Mouse (Mus musculus) intestine, postnatal 0 days (tissue): Measurements from ENCODE around the gene Cuta. TPM values are rescaled to one million over a fixed set of nuclear protein-coding genes. Genes with fewer than 3 reads are reported as not detected.

Source experiments
- ATAC-seq: fragments of 200-750 bp; cut with Nextera tagmentation; 2 replicates; pipeline ENCODE4 v1.8.0; 2017; ENCODE audit warnings: mild to moderate bottlenecking, moderate TSS enrichment, moderate library complexity
- H3K27ac ChIP-seq: fragments of 300-500 bp; sonication (generic); 2 replicates; pipeline ENCODE4 v1.5.1; 2014; ENCODE audit warnings: mild to moderate bottlenecking, low read depth, low read length, moderate library complexity
- H3K27me3 ChIP-seq: fragments of 300-500 bp; sonication (generic); replicated peaks from 2 replicates; pipeline ENCODE4 v1.6.1; 2014; ENCODE audit warnings: low read length, mixed read lengths; ENCODE audit not compliant: control insufficient read depth, insufficient read depth
- H3K36me3 ChIP-seq: fragments of 300-500 bp; sonication (generic); 2 replicates; pipeline ENCODE4 v1.6.1; 2014; ENCODE audit warnings: mild to moderate bottlenecking, moderate library complexity; ENCODE audit not compliant: control insufficient read depth, insufficient read depth
- H3K4me1 ChIP-seq: fragments of 300-500 bp; sonication (generic); replicated peaks from 2 replicates; pipeline ENCODE4 v1.6.1; 2014; ENCODE audit warnings: antibody characterized with exemption, low read length, mixed read lengths; ENCODE audit not compliant: control insufficient read depth, insufficient read depth
- H3K4me2 ChIP-seq: fragments of 300-500 bp; sonication (generic); replicated peaks from 2 replicates; pipeline ENCODE4 v1.6.1; 2014; ENCODE audit warnings: low read depth, mild to moderate bottlenecking, moderate library complexity
- H3K4me3 ChIP-seq: fragments of 300-500 bp; sonication (generic); 2 replicates; pipeline ENCODE4 v1.5.1; 2014; ENCODE audit warnings: low read depth, low read length
- H3K9ac ChIP-seq: fragments of 300-500 bp; sonication (generic); 2 replicates; pipeline ENCODE4 v1.6.1; 2014; ENCODE audit warnings: mild to moderate bottlenecking, low read depth, low read length
- H3K9me3 ChIP-seq: fragments of 300-500 bp; sonication (generic); 2 replicates; pipeline ENCODE4 v1.6.1; 2016; ENCODE audit warnings: mixed run types; ENCODE audit not compliant: control insufficient read depth
- CTCF ChIP-seq: sonication (generic); IDR thresholded peaks from 2 replicates; pipeline ENCODE4 v1.5.1; 2016; ENCODE audit warnings: low read depth, mild to moderate bottlenecking, control low read depth, antibody characterized with exemption, moderate library complexity
- WGBS: fragments of 180-500 bp; shearing (Covaris S2); extraction: QIAGEN DNeasy Blood & Tissue Kit; methylation state at CpG from one replicate; pipeline ENCODE4 v1.1.7; 2014; 5-methylcytosine and 5-hydroxymethylcytosine counted together
- polyA plus RNA-seq: library from polyadenylated mRNA; unstranded; fragments of >200 nt; fragmentation: Nextera tagmentation; extraction: Ambion mirVana; gene quantifications from 2 replicates; pipeline ENCODE4 v1.2.1, GENCODE M21; 2015

Cuta gene
- polyA plus RNA-seq, 1 experiment from 2014 or later = 287 TPM

DNA sequence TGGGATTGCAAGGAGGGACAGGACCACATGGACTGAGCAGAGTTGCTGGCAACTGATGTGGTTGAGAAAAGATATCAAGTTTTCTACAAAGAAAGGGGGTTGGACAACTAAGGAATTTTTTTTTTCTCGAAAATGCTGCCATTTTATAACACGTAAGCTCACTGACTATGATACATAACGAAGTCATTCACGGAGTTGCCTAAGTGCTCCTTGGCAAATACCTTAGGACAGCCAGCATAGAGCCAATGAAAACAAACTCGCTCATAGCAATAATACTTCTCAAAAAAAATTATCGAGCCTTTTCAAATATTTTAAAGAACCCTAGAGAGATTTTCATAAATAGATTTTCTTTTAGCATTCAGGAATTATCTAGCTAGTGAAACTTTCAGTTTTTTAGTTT, 38.5 kb downstream of the Cuta start:
- Histone ChIP-seq H3K4me3 (no peak overlapping the region), H3K9me3 (no peaks in the 10 kb centered on the region), H3K27me3 (no peaks in the 10 kb centered on the region), H3K4me1 (no peaks in the 10 kb centered on the region), H3K4me2 (no peak overlapping the region), H3K9ac (no peak overlapping the region), H3K27ac (no peak overlapping the region), H3K36me3 (no peaks in the 10 kb centered on the region)
- no peak for ATAC-seq
- no peak for TF ChIP-seq CTCF
- 79% methylated on average over 6 of the region's 6 CpGs for WGBS

DNA sequence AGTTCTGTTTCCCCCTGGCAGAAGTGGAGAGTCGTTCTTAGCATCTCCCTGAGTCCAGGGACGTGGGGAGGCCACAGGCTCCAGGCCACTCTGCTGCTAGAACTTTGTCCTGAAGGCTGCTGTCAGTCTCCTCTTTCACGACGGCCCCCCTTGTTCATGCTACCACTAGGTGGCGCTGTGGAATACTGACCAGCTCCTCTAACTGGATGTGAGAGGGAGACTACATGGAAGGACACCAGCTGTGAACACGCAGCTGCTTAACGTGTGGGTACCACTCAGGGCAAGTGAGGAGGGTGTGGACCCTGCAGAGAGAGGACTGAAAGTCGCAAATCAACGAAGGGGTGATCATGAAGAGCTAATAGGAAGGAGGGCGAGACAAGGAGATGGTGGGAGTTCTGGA, 43.8 kb downstream of the Cuta start:
- H3K27me3 ChIP-seq = no peaks in the 10 kb centered on the region
- H3K9me3 ChIP-seq = no peaks in the 10 kb centered on the region
- peak; percentile 94 for TF ChIP-seq CTCF
- no peak overlapping the region for H3K4me2 ChIP-seq
- no peaks in the 10 kb centered on the region for H3K36me3 ChIP-seq
- no peak overlapping the region for H3K4me3 ChIP-seq
- ATAC-seq = no peak
- 15% methylated on average over 10 of the region's 10 CpGs for WGBS
- no peak overlapping the region for H3K27ac ChIP-seq
- H3K9ac ChIP-seq = no peak overlapping the region
- H3K4me1 ChIP-seq = no peaks in the 10 kb centered on the region

DNA sequence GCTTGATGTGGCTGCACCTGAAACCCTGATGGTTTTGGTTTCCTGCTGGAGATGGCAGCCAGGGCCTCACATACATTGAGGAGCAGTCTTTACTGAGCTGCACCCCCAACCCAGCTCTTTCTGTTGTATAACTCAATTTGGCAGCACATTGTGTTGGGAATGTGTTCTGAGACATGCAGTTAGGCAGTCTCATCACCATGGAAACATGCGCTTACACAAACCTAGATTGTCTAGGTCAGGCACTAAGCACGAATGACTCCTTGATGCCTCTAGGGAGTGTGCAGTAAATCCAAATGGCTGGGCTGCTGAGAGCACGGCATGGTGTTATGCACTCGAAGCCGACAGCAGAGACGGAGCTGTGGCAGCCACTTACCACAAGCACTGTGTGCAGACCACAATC, 45.0 kb downstream of the Cuta start:
- Histone ChIP-seq H3K4me2 (no peak overlapping the region), H3K27ac (no peak overlapping the region), H3K4me3 (no peak overlapping the region), H3K4me1 (no peaks in the 10 kb centered on the region), H3K27me3 (no peaks in the 10 kb centered on the region), H3K36me3 (no peaks in the 10 kb centered on the region), H3K9ac (no peak overlapping the region), H3K9me3 (no peaks in the 10 kb centered on the region)
- WGBS = 74% methylated on average over 6 of the region's 6 CpGs
- no peak for ATAC-seq
- no peak for TF ChIP-seq CTCF

DNA sequence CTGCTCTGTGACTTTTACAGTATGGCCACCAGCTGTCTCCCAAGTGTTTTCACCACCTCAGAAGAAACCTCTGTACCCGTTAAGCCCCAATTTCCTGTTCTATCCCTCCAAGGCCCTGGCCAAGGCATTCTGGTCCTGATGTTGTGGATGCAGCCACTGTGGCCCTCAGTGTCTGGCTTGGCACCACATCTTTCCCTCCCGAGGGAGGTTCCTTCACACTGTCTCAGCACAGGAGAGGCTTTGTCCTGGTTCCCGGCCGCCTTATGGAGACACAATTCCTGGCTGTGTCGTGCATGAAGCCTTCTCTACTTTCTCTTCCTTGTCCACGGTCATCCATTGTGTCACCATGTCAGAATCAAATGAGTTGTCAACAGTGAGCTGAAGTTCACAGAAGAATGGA, 45.9 kb downstream of the Cuta start:
- TF ChIP-seq CTCF = no peak
- ATAC-seq = no peak
- WGBS = 65% methylated on average over 6 of the region's 6 CpGs
- Histone ChIP-seq H3K9me3 (no peaks in the 10 kb centered on the region), H3K4me1 (no peaks in the 10 kb centered on the region), H3K27ac (no peak overlapping the region), H3K36me3 (no peaks in the 10 kb centered on the region), H3K4me2 (no peak overlapping the region), H3K4me3 (no peak overlapping the region), H3K9ac (no peak overlapping the region), H3K27me3 (no peaks in the 10 kb centered on the region)

DNA sequence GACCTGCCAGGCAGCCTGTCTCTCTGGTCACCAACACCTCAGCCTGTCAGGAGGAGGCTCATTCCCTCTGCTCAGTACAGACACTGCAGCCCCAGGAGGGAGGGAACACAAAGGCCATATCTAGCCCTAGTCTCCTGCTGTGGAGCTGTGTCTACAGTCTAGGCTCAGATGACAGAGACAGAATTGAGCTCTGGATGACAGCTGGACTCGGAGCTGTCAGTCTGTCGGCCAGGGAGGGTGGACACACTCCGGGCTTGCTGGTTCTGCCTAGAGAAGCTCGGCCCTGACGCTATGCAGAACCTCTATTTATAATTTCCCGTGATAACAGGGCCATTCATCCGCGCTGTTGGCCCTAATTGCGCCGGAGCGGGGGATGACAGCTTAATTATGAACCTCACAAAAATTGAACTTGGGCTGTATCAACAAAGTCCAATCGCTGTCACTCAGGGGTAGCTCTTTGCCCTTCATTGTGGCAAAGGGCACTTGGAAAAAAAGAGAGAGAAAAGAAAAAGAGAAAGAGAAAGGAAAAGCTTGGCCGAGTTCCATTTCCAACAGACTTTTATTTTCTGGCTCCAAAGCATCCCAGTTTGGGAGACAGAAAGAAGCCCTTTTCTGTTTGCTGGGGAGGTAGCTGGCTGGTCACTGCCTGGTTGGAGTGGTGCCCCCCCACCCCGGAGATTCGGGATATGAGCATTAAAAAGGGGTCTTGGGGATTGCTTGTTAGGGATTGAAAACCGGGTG, 46.6 kb downstream of the Cuta start:
- whole genome bisulfite sequencing = 43% methylated on average over 16 of the region's 16 CpGs
- ATAC-seq = no peak
- H3K9ac ChIP-seq = peak overlapping the region; percentile 17; the same call in 1 of the 2 replicates
- TF ChIP-seq CTCF = no peak
- H3K36me3 ChIP-seq = no peaks in the 10 kb centered on the region
- H3K4me3 ChIP-seq = no peak overlapping the region
- H3K4me2 ChIP-seq = peak overlapping the region; percentile 24; the same call in 1 of the 2 replicates
- H3K27me3 ChIP-seq = no peaks in the 10 kb centered on the region
- H3K9me3 ChIP-seq = no peaks in the 10 kb centered on the region
- no peak overlapping the region for H3K27ac ChIP-seq
- no peaks in the 10 kb centered on the region for H3K4me1 ChIP-seq

DNA sequence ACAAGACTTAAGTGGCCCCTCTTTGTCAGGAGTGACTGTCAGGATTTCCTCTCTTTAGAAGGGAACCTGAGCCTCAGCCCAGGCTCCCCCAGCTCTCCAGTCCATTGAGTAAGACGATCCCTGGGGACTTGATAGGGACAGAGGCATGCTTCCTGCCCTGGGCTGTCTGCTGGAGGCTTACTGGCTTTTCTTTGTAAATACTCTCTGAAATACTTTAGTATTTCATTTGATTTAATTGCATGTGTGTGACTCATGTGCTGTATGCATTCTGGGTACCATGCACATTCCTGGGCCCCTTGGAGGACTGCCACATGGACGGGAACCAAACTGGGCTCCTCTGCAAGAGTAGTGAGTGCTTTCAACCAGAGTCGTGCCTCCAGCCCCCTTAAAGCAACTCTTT, 51.4 kb downstream of the Cuta start:
- Histone ChIP-seq H3K9ac (no peak overlapping the region), H3K4me3 (no peak overlapping the region), H3K4me2 (no peak overlapping the region), H3K36me3 (no peaks in the 10 kb centered on the region), H3K4me1 (peaks cover 8% of the 10 kb centered on the region; the same call in 1 of the 2 replicates), H3K27ac (no peak overlapping the region), H3K9me3 (no peaks in the 10 kb centered on the region), H3K27me3 (no peaks in the 10 kb centered on the region)
- ATAC-seq = no peak
- no peak for TF ChIP-seq CTCF
- 29% methylated on average over 3 of the region's 3 CpGs for WGBS
